Mouse (Mus musculus): ENCODE data around the gene Muc2.
"Not testable (repeated sequence)": the region's sequence is repeated elsewhere in the genome, so short reads cannot be mapped to it uniquely, and the experiment has no call there.

DNA sequence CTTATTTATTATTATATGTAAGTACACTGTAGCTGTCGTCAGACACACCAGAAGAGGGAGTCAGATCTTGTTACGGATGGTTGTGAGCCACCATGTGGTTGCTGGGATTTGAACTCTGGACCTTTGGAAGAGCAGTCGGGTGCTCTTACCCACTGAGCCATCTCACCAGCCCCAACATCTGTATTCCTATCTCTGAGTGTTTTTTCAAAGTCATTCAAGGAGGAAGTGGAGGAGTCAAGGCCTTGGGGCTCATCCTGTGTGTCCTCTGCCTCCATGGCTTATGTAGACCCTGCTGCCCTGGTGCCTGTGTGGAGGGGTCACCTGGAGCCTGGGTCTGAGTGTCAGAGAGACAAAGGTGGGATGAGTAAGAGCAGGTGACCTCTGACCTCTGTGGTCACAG, 21.0 kb upstream of the Muc2 start:
- TF ChIP-seq JUN (IDR thresholded peaks at IDR 0.05; ENCODE audit: insufficient read depth, low read depth, low read length); CTCF (conservative IDR thresholded peaks at IDR 0.05 in 1 of 2, IDR thresholded peaks at IDR 0.05 in 1 of 2; ENCODE audit: low read depth in 2 of 2, low read length in 2 of 2); POLR2A (IDR thresholded peaks at IDR 0.05; ENCODE audit: low read depth, low read length); TCF12 (IDR thresholded peaks at IDR 0.05; ENCODE audit: low read depth, low read length); USF1 (IDR thresholded peaks at IDR 0.05; ENCODE audit: low read depth, low read length); EP300 (IDR thresholded peaks at IDR 0.05; ENCODE audit: low read length); NELFE (IDR thresholded peaks at IDR 0.05; ENCODE audit: low read depth, low read length); POLR2AphosphoS2 (IDR thresholded peaks at IDR 0.05; ENCODE audit: low read depth, low read length); ZNF384 (IDR thresholded peaks at IDR 0.05; ENCODE audit: low read depth, low read length); E2F4 (IDR thresholded peaks at IDR 0.05; ENCODE audit: insufficient replicate concordance, low read depth, low read length); MEF2A (IDR thresholded peaks at IDR 0.05; ENCODE audit: borderline replicate concordance, low read depth, low read length): not testable (repeated sequence)
